Mouse (Mus musculus): ENCODE measurements at regions not wholly inside any gene's neighbourhood (a gene's known extent, or its start where the extent isn't known, plus 50 kb on each side); places are given as distances from the start of the nearest gene placed in this dataset.

DNA sequence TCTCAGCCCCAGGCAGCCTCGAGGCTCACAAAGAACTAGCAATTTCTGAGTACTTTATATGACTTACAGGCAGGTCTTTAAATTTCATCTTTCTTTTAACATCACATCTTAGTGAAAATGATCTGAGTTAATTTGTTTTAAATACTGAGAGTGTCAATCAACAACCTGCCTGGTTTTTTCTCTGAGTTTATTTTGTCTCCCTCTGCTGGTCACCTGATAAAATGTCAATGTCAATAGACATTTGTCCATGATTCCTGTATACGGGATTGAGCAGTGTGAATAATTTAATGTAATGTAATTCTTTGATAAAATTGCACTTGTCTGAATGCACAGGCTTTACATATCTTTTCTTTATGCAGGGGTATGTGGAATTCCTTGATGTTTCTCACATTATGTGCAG is 1070.4 kb upstream of the Tacstd2 start:
- peak; percentile 32 for TF ChIP-seq CTCF (IDR thresholded peaks at IDR 0.05)
- no peak overlapping the region for H3K4me3 ChIP-seq
- DNase-seq (ENCODE audit: extremely low spot score in 1 of 2, low spot score in 2 of 2): no peak
- no peak overlapping the region for H3K27ac ChIP-seq
- intact Hi-C loops (cut with DNase I): loop anchor here (5.0 kb wide), 1 partner anchor 404 kb away; no protein-coding TSS in a partner anchor

Measured in left cerebral cortex, adult 2 months (tissue).